Mouse (Mus musculus): ENCODE measurements at regions not wholly inside any gene's neighbourhood (a gene's known extent, or its start where the extent isn't known, plus 50 kb on each side); places are given as distances from the start of the nearest gene placed in this dataset.
"Not testable (repeated sequence)": the region's sequence is repeated elsewhere in the genome, so short reads cannot be mapped to it uniquely, and the experiment has no call there.

DNA sequence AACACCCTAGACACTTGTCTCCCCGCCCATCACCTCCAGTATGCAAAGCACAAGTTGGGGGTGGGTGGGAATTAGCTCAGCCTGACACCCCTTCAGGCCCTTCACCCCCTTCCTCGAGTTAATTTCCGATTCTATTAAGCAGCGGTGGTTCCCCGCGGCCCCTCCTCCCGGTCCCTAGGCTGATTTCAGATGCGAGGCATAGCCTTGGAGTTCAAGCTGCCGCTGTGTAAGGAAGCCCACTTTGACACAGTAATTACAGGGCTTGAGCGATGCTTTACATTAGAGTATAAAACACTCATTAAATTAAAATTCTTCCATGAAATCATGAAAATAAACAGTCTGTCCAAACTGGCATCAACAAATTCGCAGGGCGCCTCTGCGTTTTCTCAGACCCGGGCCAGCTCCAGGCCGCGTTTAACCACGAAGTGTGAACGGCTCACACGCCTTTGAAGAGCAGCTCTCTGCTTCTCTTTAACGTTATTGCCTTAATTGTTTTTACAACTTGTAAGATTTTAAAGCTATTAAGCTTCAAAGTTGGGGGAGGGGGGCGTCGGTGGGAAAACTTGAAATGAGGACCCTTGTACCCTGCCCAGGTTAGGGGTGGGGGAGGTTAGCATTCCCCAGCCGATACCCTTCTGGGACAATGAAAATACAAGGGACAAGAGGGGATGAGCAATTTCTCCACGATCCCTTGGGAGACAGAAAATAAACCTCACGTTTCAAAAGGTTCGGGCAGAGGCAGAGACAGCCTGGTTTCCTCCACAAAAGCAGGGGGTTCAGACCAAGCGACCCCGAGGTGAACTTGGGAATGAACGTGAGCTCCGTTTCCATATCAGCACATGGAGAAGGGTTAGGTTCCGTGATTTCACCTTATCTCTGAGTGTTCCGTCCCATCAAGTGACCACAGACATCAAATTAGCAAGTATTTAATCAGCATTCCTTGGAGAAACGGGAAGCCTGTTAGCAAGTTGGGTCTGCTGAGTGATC, 114.4 kb downstream of the Dicer1 start:
- no peak for DNase-seq (ENCODE audit: low spot score)

GRCm38 (mm10) chr12:104636474-104636873, 115.3 kb downstream of the Dicer1 start:
- no peak for DNase-seq (ENCODE audit: low spot score)

GRCm38 (mm10) chr12:104634818-104635217, 116.9 kb downstream of the Dicer1 start:
- DNase-seq (ENCODE audit: low spot score), result no peak

GRCm38 (mm10) chr12:104630590-104630989, 121.2 kb downstream of the Dicer1 start:
- DNase-seq (ENCODE audit: low spot score), result no peak

DNA sequence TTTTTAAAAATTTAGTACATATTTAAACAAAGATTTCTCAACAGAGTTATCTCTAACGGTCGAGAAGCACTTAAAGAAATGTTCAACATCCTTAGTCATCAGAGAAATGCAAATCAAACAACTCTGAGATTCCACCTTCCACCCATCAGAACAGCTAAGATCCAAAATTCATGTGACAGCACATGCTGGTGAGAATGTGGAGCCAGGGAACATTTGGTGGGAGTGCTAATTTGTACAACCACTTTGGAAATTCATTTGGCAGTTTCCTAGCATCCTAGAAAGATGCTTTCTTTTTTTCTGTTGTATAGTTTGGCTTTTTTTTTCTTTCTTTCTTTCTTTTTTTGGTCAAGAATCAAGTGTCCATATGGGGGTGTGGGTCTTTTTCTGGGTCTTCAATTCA, 122.3 kb downstream of the Dicer1 start:
- no peak for DNase-seq (ENCODE audit: low spot score)

DNA sequence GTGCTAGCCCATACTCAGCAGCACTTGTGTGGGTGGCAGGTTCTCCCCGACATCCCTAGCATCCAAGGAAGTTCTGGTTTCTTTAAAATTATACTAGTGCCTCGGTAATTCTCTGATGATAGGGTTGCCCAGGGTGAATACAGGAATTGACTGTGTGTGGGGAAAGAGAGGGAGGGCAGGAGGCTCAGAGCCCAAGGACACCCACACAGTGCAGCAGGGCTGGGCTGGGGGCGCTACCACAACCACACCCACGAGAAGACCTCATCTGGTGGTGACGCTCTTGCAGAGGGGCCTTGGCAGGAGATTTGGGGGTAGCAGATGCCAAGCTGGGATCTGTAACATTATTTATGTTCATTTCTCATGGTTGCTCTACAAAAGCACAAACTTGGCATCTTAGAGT, 125.7 kb downstream of the Dicer1 start:
- DNase-seq (ENCODE audit: low spot score), result no peak

- no peak for DNase-seq (ENCODE audit: low spot score)
Observed at GRCm38 (mm10) chr12:104623896-104624685, 127.7 kb downstream of the Dicer1 start.

DNA sequence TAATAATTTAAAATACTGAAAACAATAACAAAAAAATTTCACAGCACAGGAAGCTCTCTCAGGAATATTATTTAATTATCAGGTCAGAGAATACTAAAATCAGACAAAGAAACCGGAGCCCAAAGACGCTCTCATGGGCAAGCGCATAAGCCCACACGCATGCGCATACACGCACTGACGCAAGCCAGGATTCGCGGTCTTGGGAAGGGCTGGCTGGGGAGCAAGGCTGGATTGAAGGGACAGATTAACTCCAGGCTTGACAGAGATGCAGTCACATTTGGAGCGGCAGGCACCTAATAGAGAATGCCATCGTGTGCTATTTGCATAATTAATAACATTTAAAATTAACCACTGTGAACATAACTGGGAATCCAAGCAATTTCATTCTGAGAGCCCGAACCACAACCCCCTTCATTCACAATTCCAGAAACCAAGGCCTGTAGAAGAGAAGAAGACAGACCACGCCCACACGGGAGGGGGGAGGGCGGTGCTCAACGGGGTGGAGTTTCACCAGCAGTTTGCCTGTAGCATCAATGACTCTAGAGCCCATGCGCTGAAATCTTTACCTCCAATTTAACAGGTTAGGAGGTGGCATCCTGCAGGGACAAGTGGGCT, 134.5 kb downstream of the Dicer1 start:
- no peak for DNase-seq (ENCODE audit: low spot score)

GRCm38 (mm10) chr12:104614240-104614639, 137.5 kb downstream of the Dicer1 start:
- DNase-seq (ENCODE audit: low spot score), result no peak

DNA sequence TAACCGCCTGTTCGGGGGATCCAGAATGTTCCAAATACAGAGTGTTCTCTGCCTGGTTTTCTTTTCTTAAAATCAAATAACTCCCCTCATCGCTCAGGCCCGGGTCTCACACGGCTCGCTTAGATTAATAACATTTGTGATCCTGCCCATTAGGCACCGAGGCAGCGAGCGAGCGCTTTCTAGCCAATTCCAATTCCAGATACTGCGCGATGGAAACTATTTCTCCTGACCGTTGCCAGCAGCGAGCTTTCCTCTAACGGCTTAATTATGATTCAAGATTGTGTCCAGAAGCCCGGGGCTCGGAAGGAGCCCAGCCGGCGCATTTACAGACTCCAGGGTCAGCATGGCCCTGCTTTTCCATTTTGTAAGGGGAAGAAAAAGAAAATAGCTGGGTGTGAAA, 136.6 kb upstream of the Gsc start:
- no peak for DNase-seq (ENCODE audit: low spot score)

- not testable (repeated sequence) for DNase-seq (ENCODE audit: low spot score)
Observed at GRCm38 (mm10) chr12:104608956-104609355, 135.8 kb upstream of the Gsc start.

DNA sequence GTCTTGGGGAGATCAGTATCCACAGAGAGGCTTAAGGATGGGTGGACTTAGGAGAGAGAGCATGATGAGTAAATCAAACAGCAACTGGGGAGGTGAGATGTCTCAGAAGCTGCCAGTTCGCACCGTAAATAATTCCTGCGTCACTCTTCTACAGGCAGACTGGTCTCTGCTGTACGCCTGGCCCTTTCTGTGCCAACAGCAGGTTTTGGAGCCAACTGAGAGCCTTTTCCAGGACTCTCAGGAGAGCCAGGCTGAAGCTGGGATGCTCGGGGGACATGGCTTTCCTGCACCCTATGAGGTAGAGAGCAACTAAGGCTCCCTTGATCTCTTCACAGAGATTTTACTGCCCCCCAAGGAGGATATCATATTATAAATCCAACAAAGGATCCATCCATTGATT, 134.3 kb upstream of the Gsc start:
- no peak for DNase-seq (ENCODE audit: low spot score)

DNA sequence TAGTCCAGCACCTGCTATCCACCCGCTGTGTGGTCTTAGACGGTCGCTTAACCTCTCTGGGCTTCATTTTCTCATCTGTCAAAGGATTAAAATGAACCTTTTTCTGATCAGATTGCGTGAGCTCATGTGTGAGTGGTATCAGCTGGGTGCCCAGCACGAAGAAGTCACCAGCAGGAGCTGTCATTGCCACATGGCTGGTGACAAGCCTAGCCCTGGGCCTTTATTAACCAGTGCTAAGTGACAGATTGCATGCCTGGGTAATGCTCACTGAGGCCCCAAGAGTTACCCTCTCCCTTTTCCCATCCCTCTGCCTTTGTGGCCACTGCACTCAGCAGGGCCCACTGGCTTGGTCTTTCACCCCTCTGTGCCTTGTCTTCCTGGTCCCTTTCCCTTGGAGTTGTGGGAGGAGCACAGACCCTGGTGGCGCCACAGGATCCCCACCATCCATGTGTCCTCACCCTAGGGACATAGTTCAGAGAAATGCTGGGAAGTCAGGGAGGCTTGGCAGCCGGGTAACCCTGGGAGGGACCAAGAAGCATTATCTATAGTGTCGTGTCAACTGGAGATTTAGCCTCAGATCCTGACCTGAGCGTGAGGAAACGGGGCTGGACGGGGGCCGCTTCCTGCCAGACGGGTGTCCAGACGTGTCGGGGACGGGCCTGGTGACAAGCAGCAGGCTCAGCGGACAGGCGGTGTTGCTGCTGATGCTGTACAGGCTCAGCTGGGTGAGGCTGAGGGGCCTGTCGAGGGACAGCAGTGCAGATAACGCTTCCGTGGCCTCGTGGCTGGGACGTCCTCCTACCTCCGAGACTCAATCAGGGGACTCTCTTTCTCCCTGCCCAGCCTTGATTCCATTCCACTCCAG, 132.6 kb upstream of the Gsc start:
- peak; percentile 16 for DNase-seq (ENCODE audit: low spot score)

DNA sequence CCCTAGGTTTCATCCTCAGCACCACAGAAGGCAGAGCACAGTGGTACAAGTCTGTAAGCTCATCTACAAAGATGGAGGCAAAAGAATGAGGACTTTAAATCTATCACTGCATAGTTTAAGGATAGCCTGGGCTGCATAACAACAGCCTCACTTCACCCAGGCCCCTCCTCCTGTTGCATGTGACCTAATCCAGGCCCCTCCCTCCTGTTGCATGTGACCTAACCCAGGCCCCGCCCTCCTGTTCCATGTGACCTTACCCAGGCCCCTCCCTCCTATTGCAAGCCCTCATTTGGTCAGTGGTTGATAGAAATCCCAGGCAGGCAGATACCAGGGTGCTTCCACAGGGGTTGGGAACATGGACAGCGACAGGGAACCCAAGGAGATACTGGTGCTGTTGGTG, 124.9 kb upstream of the Gsc start:
- DNase-seq (ENCODE audit: low spot score), result no peak

DNA sequence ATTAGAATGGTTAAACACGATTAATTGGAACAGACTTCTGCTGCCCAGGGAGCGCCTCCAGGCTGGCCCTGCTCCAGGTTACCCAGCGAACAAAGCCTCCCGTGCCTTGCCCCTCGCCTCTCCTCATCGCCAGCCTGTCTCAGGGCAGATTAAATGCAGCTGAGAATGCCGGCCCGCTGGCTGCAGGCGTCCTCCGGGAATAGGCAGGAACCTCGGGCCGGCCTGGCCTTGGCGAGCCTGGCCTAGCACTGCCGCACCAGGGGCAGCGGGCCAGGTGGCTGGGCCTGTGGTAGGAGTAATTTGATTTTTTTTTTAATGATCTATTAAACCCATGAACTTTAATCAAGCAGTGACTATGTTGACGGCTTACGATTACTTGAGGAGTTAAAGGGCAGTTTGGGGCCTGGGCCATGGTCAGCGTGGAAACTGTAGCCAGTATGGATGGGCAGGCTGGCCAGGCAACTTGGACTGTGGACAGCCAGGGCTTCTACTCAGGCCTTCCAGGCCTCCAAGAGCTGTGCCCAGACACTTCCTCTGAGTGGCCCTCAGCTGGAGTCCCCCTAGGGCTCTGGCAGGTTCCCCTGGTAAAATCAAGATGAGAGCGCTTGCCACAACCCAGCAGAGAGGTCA, 120.5 kb upstream of the Gsc start:
- peak; percentile 32 for DNase-seq (ENCODE audit: low spot score)

- no peak for DNase-seq (ENCODE audit: low spot score)
Observed at GRCm38 (mm10) chr12:104592791-104593525, 119.8 kb upstream of the Gsc start.

DNA sequence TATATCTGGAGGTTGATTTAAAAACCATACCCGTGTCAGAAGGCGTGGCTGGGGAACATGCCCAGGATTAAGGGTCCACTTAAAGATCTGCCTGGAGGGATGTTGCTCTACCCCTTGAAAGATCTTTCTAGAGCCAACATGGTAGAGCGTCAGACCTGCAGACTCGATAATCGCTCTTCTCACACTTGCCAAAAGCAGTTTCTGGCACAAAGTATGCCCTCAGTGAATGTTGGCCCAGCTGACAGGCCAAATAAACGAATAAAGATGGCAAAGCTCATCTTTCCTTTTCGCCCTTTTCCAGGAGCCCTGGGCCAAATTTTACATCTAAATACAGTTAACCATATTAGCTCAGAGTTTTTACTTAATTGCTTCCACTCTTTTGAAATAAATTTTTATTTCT, 118.4 kb upstream of the Gsc start:
- no peak for DNase-seq (ENCODE audit: low spot score)

GRCm38 (mm10) chr12:104590291-104590690, 117.2 kb upstream of the Gsc start:
- DNase-seq (ENCODE audit: low spot score), result no peak

DNA sequence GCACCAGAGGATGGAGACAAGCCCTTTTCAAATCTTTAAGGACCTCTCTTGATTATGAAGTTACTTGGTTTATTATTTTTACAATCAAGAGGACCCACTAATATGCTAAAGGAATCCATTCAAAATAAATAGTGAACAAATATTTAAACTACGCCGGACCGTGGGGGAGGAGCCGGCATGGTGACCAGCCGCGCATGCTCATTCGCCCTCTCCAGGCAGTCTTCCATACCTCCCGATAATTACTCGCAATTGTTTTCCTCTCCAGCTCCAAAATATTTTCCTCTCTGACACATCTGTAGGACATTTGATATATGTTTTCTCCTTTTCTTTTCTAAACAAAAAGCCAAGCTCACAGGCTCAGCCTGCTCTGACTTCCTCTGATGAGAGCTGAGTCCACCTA, 111.3 kb upstream of the Gsc start:
- DNase-seq (ENCODE audit: low spot score), result no peak

- no peak for DNase-seq (ENCODE audit: low spot score)
Observed at GRCm38 (mm10) chr12:104580796-104581195, 107.7 kb upstream of the Gsc start.

Data from urinary bladder, adult 2 months (tissue).